ENCODE assay signal across 21 mouse cellular contexts in genomic region chr1:32363539-32363938, GRCm38 (mm10).
DNase-seq lines count a peak whose midpoint lies in the region; ATAC-seq lines count a peak whose summit lies in the region.
"Had no signal": no experiment of that assay in that cellular context is flagged by ENCODE, and none has a peak within 500 bp of the region (broad histone marks: within the 10 kb centered on the region; RNA-seq: fewer than 3 reads in every experiment).

No protein-coding gene starts in this region.

- no peaks in the 10 kb centered on the region for H3K4me1 ChIP-seq in forebrain, embryonic 14.5 days (ENCODE audit: control insufficient read depth, insufficient read depth, low read length)
- H3K4me1 ChIP-seq in forebrain, embryonic 12.5 days: no peaks in the 10 kb centered on the region
- peaks cover 8% of the 10 kb centered on the region; the same call in 1 of the 2 replicates for H3K4me1 ChIP-seq in embryonic facial prominence, embryonic 12.5 days
- H3K4me1 ChIP-seq in limb, embryonic 12.5 days (replicated peaks): 0 out of 2 replicates have a peak, but pooled peaks cover 5% of the 10 kb centered on the region
- H3K4me1 ChIP-seq: heart, embryonic 12.5 days; intestine, embryonic 15.5 days; midbrain, embryonic 13.5 days; neural tube, embryonic 15.5 days had no signal

- H3K9ac ChIP-seq in forebrain, embryonic 14.5 days (ENCODE audit: low read length): no peak overlapping the region
- no peak overlapping the region for H3K9ac ChIP-seq in forebrain, embryonic 12.5 days
- H3K9ac ChIP-seq in embryonic facial prominence, embryonic 12.5 days: no peak overlapping the region
- H3K9ac ChIP-seq in limb, embryonic 12.5 days (replicated peaks): no peak overlapping the region
- H3K9ac ChIP-seq: heart, embryonic 12.5 days; hindbrain, embryonic 14.5 days; intestine, embryonic 15.5 days; liver, embryonic 14.5 days; midbrain, embryonic 13.5 days; neural tube, embryonic 15.5 days had no signal

- DNase-seq in forebrain, embryonic 14.5 days (ENCODE audit: low spot score): peak; percentile 72
- DNase-seq in Muller cell, postnatal 12 days (ENCODE audit: inconsistent ontology term): peak; percentile 68
- no peak for DNase-seq in kidney, postnatal 14 days
- DNase-seq in adrenal gland, adult (ENCODE audit: inconsistent age in 2 of 2, low spot score in 1 of 2): no peak
- DNase-seq: adrenal gland, adult 2 months; cerebellum, adult 11-12 months; cerebellum, postnatal 36 days; gastrocnemius, adult 2 months; heart, adult 11 months; heart, postnatal 14 days; kidney, adult 9 months; kidney, postnatal 36 days had no signal

- ATAC-seq in forebrain, embryonic 14.5 days: peak; percentile 86
- ATAC-seq in forebrain, embryonic 12.5 days (ENCODE audit: low FRiP score): no peak
- peak; percentile 85 for ATAC-seq in embryonic facial prominence, embryonic 12.5 days (ENCODE audit: insufficient number of reproducible peaks, insufficient read depth, low FRiP score, low TSS enrichment)
- peak; percentile 76; the same call in 1 of the 2 replicates for ATAC-seq in limb, embryonic 12.5 days (ENCODE audit: insufficient number of reproducible peaks, insufficient read depth, low FRiP score, low TSS enrichment, low read depth)
- ATAC-seq: intestine, embryonic 15.5 days; midbrain, embryonic 13.5 days had no signal

- WGBS in forebrain, embryonic 14.5 days: 47% methylated on average over 2 of the region's 2 CpGs
- WGBS in forebrain, embryonic 12.5 days: 55% methylated on average over 2 of the region's 2 CpGs
- WGBS in embryonic facial prominence, embryonic 12.5 days: 39% methylated on average over 2 of the region's 2 CpGs
- 46% methylated on average over 2 of the region's 2 CpGs for WGBS in limb, embryonic 12.5 days

- no peak overlapping the region for H3K27ac ChIP-seq in forebrain, embryonic 14.5 days (ENCODE audit: low read depth, low read length)
- H3K27ac ChIP-seq in forebrain, embryonic 12.5 days: no peak overlapping the region
- H3K27ac ChIP-seq in embryonic facial prominence, embryonic 12.5 days: peak overlapping the region; percentile 77
- no peak overlapping the region for H3K27ac ChIP-seq in limb, embryonic 12.5 days
- H3K27ac ChIP-seq: gastrocnemius, adult 2 months; hindbrain, embryonic 14.5 days; intestine, embryonic 15.5 days; liver, embryonic 14.5 days; midbrain, embryonic 13.5 days; neural tube, embryonic 15.5 days had no signal

- H3K36me3 ChIP-seq in forebrain, embryonic 14.5 days (ENCODE audit: control insufficient read depth, insufficient read depth, low read length): no peaks in the 10 kb centered on the region
- no peaks in the 10 kb centered on the region for H3K36me3 ChIP-seq in forebrain, embryonic 12.5 days (replicated peaks)
- H3K36me3 ChIP-seq in embryonic facial prominence, embryonic 12.5 days: no peaks in the 10 kb centered on the region
- no peaks in the 10 kb centered on the region for H3K36me3 ChIP-seq in limb, embryonic 12.5 days
- H3K36me3 ChIP-seq: heart, embryonic 12.5 days; intestine, embryonic 15.5 days; midbrain, embryonic 13.5 days; neural tube, embryonic 15.5 days had no signal

- H3K27me3 ChIP-seq in forebrain, embryonic 14.5 days (replicated peaks; ENCODE audit: control insufficient read depth, insufficient read depth, low read length): no peaks in the 10 kb centered on the region
- no peaks in the 10 kb centered on the region for H3K27me3 ChIP-seq in forebrain, embryonic 12.5 days
- H3K27me3 ChIP-seq in embryonic facial prominence, embryonic 12.5 days: no peaks in the 10 kb centered on the region
- no peaks in the 10 kb centered on the region for H3K27me3 ChIP-seq in limb, embryonic 12.5 days
- H3K27me3 ChIP-seq: heart, embryonic 12.5 days; intestine, embryonic 15.5 days; midbrain, embryonic 13.5 days; neural tube, embryonic 15.5 days had no signal

- no peaks in the 10 kb centered on the region for H3K9me3 ChIP-seq in forebrain, embryonic 14.5 days (replicated peaks; ENCODE audit: control insufficient read depth, low read length)
- H3K9me3 ChIP-seq in forebrain, embryonic 12.5 days: no peaks in the 10 kb centered on the region
- no peaks in the 10 kb centered on the region for H3K9me3 ChIP-seq in embryonic facial prominence, embryonic 12.5 days
- H3K9me3 ChIP-seq in limb, embryonic 12.5 days: no peaks in the 10 kb centered on the region
- H3K9me3 ChIP-seq: intestine, embryonic 15.5 days; midbrain, embryonic 13.5 days; neural tube, embryonic 15.5 days had no signal

- H3K4me3 ChIP-seq in forebrain, embryonic 14.5 days (ENCODE audit: low read depth, low read length): no peak overlapping the region
- no peak overlapping the region for H3K4me3 ChIP-seq in forebrain, embryonic 12.5 days (replicated peaks)
- no peak overlapping the region for H3K4me3 ChIP-seq in embryonic facial prominence, embryonic 12.5 days
- H3K4me3 ChIP-seq in limb, embryonic 12.5 days (replicated peaks): no peak overlapping the region
- H3K4me3 ChIP-seq: gastrocnemius, adult 2 months; heart, embryonic 12.5 days; intestine, embryonic 15.5 days; midbrain, embryonic 13.5 days; neural tube, embryonic 15.5 days had no signal

- H3K4me2 ChIP-seq in forebrain, embryonic 14.5 days (ENCODE audit: low read length): no peak overlapping the region
- no peak overlapping the region for H3K4me2 ChIP-seq in forebrain, embryonic 12.5 days
- H3K4me2 ChIP-seq in embryonic facial prominence, embryonic 12.5 days (replicated peaks): no peak overlapping the region
- no peak overlapping the region for H3K4me2 ChIP-seq in limb, embryonic 12.5 days
- H3K4me2 ChIP-seq: heart, embryonic 12.5 days; hindbrain, embryonic 14.5 days; intestine, embryonic 15.5 days; midbrain, embryonic 13.5 days; neural tube, embryonic 15.5 days had no signal

Comparison
In these comparisons a context has a peak if more than half of its experiments do, and no peak if none do; other contexts are left out.
1. DNase-seq: peak in forebrain, embryonic 14.5 days (single experiment) and Muller cell, postnatal 12 days (single experiment); none in kidney, postnatal 14 days (single experiment) and adrenal gland, adult (0 of 2).